Mouse (Mus musculus) CH12.LX (cell line): ENCODE measurements around the gene Olfr748.

ENCODE experiments used
- CTCF ChIP-seq, 2 experiments: IDR thresholded peaks in 1 of 2; conservative IDR thresholded peaks in 1 of 2; 2 replicates each; pipeline ENCODE4 v1.5.1; 2011 to 2012; ENCODE audit warnings: low read depth in 2 of 2, low read length in 2 of 2, improper control_type of control experiment in 1 of 2, inconsistent platforms in 1 of 2, mild to moderate bottlenecking in 1 of 2, moderate library complexity in 1 of 2
- EP300 ChIP-seq: IDR thresholded peaks from 2 replicates; pipeline ENCODE4 v1.6.1; 2011; ENCODE audit warnings: low read length, improper control_type of control experiment
- MAX ChIP-seq: IDR thresholded peaks from 2 replicates; pipeline ENCODE4 v1.6.1; 2011; ENCODE audit warnings: low read length, improper control_type of control experiment
- MEF2A ChIP-seq: IDR thresholded peaks from 2 replicates; pipeline ENCODE4 v1.6.1; 2014; ENCODE audit warnings: low read depth, mild to moderate bottlenecking, inconsistent platforms, low read length, improper control_type of control experiment, borderline replicate concordance
- MYC ChIP-seq: IDR thresholded peaks from 2 replicates; pipeline ENCODE4 v1.6.1; 2011; ENCODE audit warnings: low read depth, mild to moderate bottlenecking, improper control_type of control experiment, low read length
- PAX5 ChIP-seq: IDR thresholded peaks from 2 replicates; pipeline ENCODE4 v1.6.1; 2012; ENCODE audit warnings: low read length, inconsistent platforms, mixed read lengths
- POLR2A ChIP-seq: IDR thresholded peaks from 2 replicates; pipeline ENCODE4 v1.6.1; 2011; ENCODE audit warnings: low read depth, mild to moderate bottlenecking, improper control_type of control experiment, low read length
- POLR2AphosphoS2 ChIP-seq: IDR thresholded peaks from 2 replicates; pipeline ENCODE4 v1.6.1; 2011; ENCODE audit warnings: low read depth, low read length, improper control_type of control experiment
- SMC3 ChIP-seq: IDR thresholded peaks from 2 replicates; pipeline ENCODE4 v1.6.1; 2011; ENCODE audit warnings: low read depth, low read length, improper control_type of control experiment
- UBTF ChIP-seq: IDR thresholded peaks from 2 replicates; pipeline ENCODE4 v1.6.1; 2012; ENCODE audit warnings: low read depth, mild to moderate bottlenecking, inconsistent platforms, low read length, improper control_type of control experiment, moderate library complexity
- USF1 ChIP-seq: IDR thresholded peaks from 2 replicates; pipeline ENCODE4 v1.6.1; 2014; ENCODE audit warnings: low read depth, mild to moderate bottlenecking, inconsistent platforms, low read length, improper control_type of control experiment
- ZKSCAN1 ChIP-seq: IDR thresholded peaks from 2 replicates; pipeline ENCODE4 v1.6.1; 2012; ENCODE audit warnings: low read depth, inconsistent platforms, low read length, improper control_type of control experiment, borderline replicate concordance
- ZMIZ1 ChIP-seq: IDR thresholded peaks from 2 replicates; pipeline ENCODE4 v1.6.1; 2012; ENCODE audit warnings: low read depth, mild to moderate bottlenecking, inconsistent platforms, low read length, improper control_type of control experiment

GRCm38 (mm10) chr14:50741584-50741983 lies 34.4 kb downstream of the Olfr748 start:
- no peak for TF ChIP-seq ZKSCAN1
- no peak for TF ChIP-seq POLR2AphosphoS2
- no peak for TF ChIP-seq USF1
- TF ChIP-seq MYC = no peak
- no peak for TF ChIP-seq UBTF
- no peak for TF ChIP-seq SMC3
- TF ChIP-seq CTCF (conservative IDR thresholded peaks at IDR 0.05 in 1 of 2, IDR thresholded peaks at IDR 0.05 in 1 of 2; ENCODE audit: low read depth in 2 of 2, low read length in 2 of 2) = no peak
- no peak for TF ChIP-seq PAX5
- no peak for TF ChIP-seq MEF2A
- TF ChIP-seq ZMIZ1 = no peak
- no peak for TF ChIP-seq EP300
- no peak for TF ChIP-seq MAX
- TF ChIP-seq POLR2A = no peak
